Mouse (Mus musculus) liver, adult 2 months (tissue): Measurements from ENCODE around the gene Stk32b. TPM values are rescaled to one million over a fixed set of nuclear protein-coding genes. Genes with fewer than 3 reads are reported as not detected.

Experiments
- DNase-seq: peaks from one replicate; pipeline ENCODE4 v3.0.0-alpha.2; 2011; ENCODE audit warnings: low read depth, low spot score; ENCODE audit errors: extremely low read depth
- H3K27ac ChIP-seq: fragments of 200-500 bp; replicated peaks from 2 replicates; pipeline ENCODE4 v1.5.1; 2012; ENCODE audit warnings: low read depth, mild to moderate bottlenecking, control low read depth, inconsistent platforms, low read length; ENCODE audit not compliant: insufficient read depth
- H3K27me3 ChIP-seq: fragments of 200-500 bp; 2 replicates; pipeline ENCODE4 v1.6.1; 2012; ENCODE audit warnings: mild to moderate bottlenecking, moderate library complexity, low read length, inconsistent platforms; ENCODE audit not compliant: control insufficient read depth, insufficient read depth
- H3K36me3 ChIP-seq: fragments of 200-500 bp; 2 replicates; pipeline ENCODE4 v1.6.1; 2012; ENCODE audit warnings: low read length, inconsistent platforms; ENCODE audit not compliant: control insufficient read depth, insufficient read depth
- H3K4me1 ChIP-seq: fragments of 200-500 bp; 2 replicates; pipeline ENCODE4 v1.6.1; 2011; ENCODE audit warnings: low read length; ENCODE audit not compliant: control insufficient read depth, insufficient read depth
- H3K4me3 ChIP-seq: fragments of 200-500 bp; 2 replicates; pipeline ENCODE4 v1.5.1; 2011; ENCODE audit warnings: low read depth, mild to moderate bottlenecking, control low read depth, low read length, moderate library complexity; ENCODE audit not compliant: insufficient read depth
- H3K79me2 ChIP-seq: fragments of 200-500 bp; 2 replicates; pipeline ENCODE4 v1.6.1; 2012; ENCODE audit warnings: inconsistent platforms, mild to moderate bottlenecking, low read length, moderate library complexity; ENCODE audit not compliant: control insufficient read depth, insufficient read depth
- H3K9ac ChIP-seq: fragments of 200-500 bp; 2 replicates; pipeline ENCODE4 v1.6.1; 2012; ENCODE audit warnings: low read depth, mild to moderate bottlenecking, control low read depth, inconsistent platforms, low read length
- CTCF ChIP-seq: fragments of 200-500 bp; IDR thresholded peaks from 2 replicates; pipeline ENCODE4 v1.5.1; 2011; ENCODE audit warnings: low read depth, low read length, control low read depth
- POLR2A ChIP-seq: fragments of 200-500 bp; IDR thresholded peaks from 2 replicates; pipeline ENCODE4 v1.6.1; 2011; ENCODE audit warnings: low read length, control low read depth; ENCODE audit not compliant: insufficient read depth; ENCODE audit errors: extremely low read depth
- WGBS: fragments of 180-500 bp; shearing (Covaris S2); methylation state at CpG from one replicate; pipeline ENCODE4 v1.1.7; 2018; 5-methylcytosine and 5-hydroxymethylcytosine counted together
- polyA plus RNA-seq: library from polyadenylated mRNA; depleted of rRNA; stranded (reverse); fragments of >200 nt; gene quantifications from 2 replicates; pipeline ENCODE4 v1.2.3, GENCODE M21; 2012
- total RNA-seq: library from RNA; depleted of rRNA; stranded (reverse); fragments of >200 nt; gene quantifications from 2 replicates; pipeline ENCODE4 v1.2.3, GENCODE M21; 2014

Gene Stk32b
- total and polyA plus RNA-seq, 2 experiments = not detected

- no peaks in the 10 kb centered on the region for H3K4me1 ChIP-seq
- no peaks in the 10 kb centered on the region for H3K36me3 ChIP-seq
- DNase-seq = no peak
- H3K27me3 ChIP-seq = no peaks in the 10 kb centered on the region
- 79% methylated on average over 6 of the region's 6 CpGs for WGBS
- H3K4me3 ChIP-seq = no peak overlapping the region
- no peak overlapping the region for H3K9ac ChIP-seq
- TF ChIP-seq POLR2A = no peak
- no peak for TF ChIP-seq CTCF
- H3K27ac ChIP-seq = no peak overlapping the region
- no peaks in the 10 kb centered on the region for H3K79me2 ChIP-seq
These were observed 130.9 kb downstream of the Stk32b start for GRCm38 (mm10) chr5:37586071-37586470.

GRCm38 (mm10) chr5:37575427-37575826 is 141.5 kb downstream of the Stk32b start:
- Histone ChIP-seq H3K36me3 (no peaks in the 10 kb centered on the region), H3K79me2 (no peaks in the 10 kb centered on the region), H3K4me3 (no peak overlapping the region), H3K27ac (no peak overlapping the region), H3K9ac (no peak overlapping the region), H3K27me3 (no peaks in the 10 kb centered on the region), H3K4me1 (no peaks in the 10 kb centered on the region)
- WGBS = 74% methylated on average over 6 of the region's 6 CpGs
- DNase-seq = no peak
- TF ChIP-seq POLR2A (no peak), CTCF (no peak)

- no peak for TF ChIP-seq CTCF
- no peak for TF ChIP-seq POLR2A
- 68% methylated on average over 6 of the region's 6 CpGs for WGBS
- Histone ChIP-seq H3K4me1 (no peaks in the 10 kb centered on the region), H3K36me3 (no peaks in the 10 kb centered on the region), H3K27me3 (no peaks in the 10 kb centered on the region), H3K9ac (no peak overlapping the region), H3K79me2 (no peaks in the 10 kb centered on the region), H3K27ac (no peak overlapping the region), H3K4me3 (no peak overlapping the region)
- no peak for DNase-seq
These were observed 159.6 kb downstream of the Stk32b start for GRCm38 (mm10) chr5:37557274-37557815.

GRCm38 (mm10) chr5:37554231-37554630 is 162.7 kb downstream of the Stk32b start:
- no peak overlapping the region for H3K27ac ChIP-seq
- WGBS = 89% methylated on average over 4 of the region's 4 CpGs
- H3K27me3 ChIP-seq = no peaks in the 10 kb centered on the region
- TF ChIP-seq CTCF (no peak), POLR2A (no peak)
- no peak for DNase-seq
- H3K36me3 ChIP-seq = no peaks in the 10 kb centered on the region
- H3K4me3 ChIP-seq = no peak overlapping the region
- H3K79me2 ChIP-seq = no peaks in the 10 kb centered on the region
- H3K9ac ChIP-seq = no peak overlapping the region
- no peaks in the 10 kb centered on the region for H3K4me1 ChIP-seq

GRCm38 (mm10) chr5:37551649-37552048 is 165.3 kb downstream of the Stk32b start:
- Histone ChIP-seq H3K9ac (no peak overlapping the region), H3K79me2 (no peaks in the 10 kb centered on the region), H3K27ac (no peak overlapping the region), H3K27me3 (no peaks in the 10 kb centered on the region), H3K36me3 (no peaks in the 10 kb centered on the region), H3K4me3 (no peak overlapping the region), H3K4me1 (no peaks in the 10 kb centered on the region)
- no peak for TF ChIP-seq POLR2A
- no peak for TF ChIP-seq CTCF
- no peak for DNase-seq
- 81% methylated on average over 5 of the region's 5 CpGs for WGBS

- Histone ChIP-seq H3K27me3 (no peaks in the 10 kb centered on the region), H3K9ac (no peak overlapping the region), H3K27ac (no peak overlapping the region), H3K4me3 (no peak overlapping the region), H3K4me1 (no peaks in the 10 kb centered on the region), H3K36me3 (no peaks in the 10 kb centered on the region), H3K79me2 (no peaks in the 10 kb centered on the region)
- no peak for DNase-seq
- TF ChIP-seq POLR2A (no peak), CTCF (no peak)
- WGBS = 80% methylated on average over 4 of the region's 4 CpGs
These were observed 181.2 kb downstream of the Stk32b start for GRCm38 (mm10) chr5:37535726-37536293.
